Mouse (Mus musculus): ENCODE measurements at regions not wholly inside any gene's neighbourhood (a gene's known extent, or its start where the extent isn't known, plus 50 kb on each side); places are given as distances from the start of the nearest gene placed in this dataset.

GRCm38 (mm10) chr3:52502223-52502622, 234.1 kb downstream of the Foxo1 start:
- TF ChIP-seq POLR2A (IDR thresholded peaks at IDR 0.05; ENCODE audit: insufficient read depth, low read depth, low read length) (no peak), CTCF (IDR thresholded peaks at IDR 0.05) (no peak)
